ENCODE assay signal across 21 mouse cellular contexts in the genomic region with DNA sequence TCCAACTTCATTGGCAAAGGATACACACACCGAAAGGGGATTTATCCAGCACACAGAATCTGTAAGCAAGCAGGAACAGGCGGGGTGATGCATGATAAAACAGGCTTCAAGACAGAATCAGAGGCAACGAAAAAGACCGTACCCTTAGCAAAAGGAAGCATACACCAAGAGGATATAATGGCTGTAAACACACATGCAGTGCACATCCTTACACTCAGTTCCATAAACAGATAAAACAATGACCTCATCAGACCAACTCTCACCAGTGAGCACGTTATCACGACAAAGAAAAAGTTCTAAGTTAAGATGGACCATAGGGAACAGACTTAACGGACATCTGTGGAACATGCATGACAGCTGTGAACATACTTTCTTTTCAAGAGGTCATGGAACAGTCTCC. TPM values are rescaled to one million over a fixed set of nuclear protein-coding genes. Genes with fewer than 3 reads are reported as not detected.
A peak's percentile ranks its signal among the peaks of the same experiment; 100 is the strongest.
DNase-seq lines count a peak whose midpoint lies in the region; ATAC-seq and TF ChIP-seq lines count a peak whose summit lies in the region.
"Had no signal": no experiment of that assay in that cellular context is flagged by ENCODE, and none has a peak within 500 bp of the region (broad histone marks: within the 10 kb centered on the region; RNA-seq: fewer than 3 reads in every experiment).

No protein-coding gene starts in this region.

- H3K27ac ChIP-seq in lung, embryonic 14.5 days (ENCODE audit: low read depth), result no peak overlapping the region
- no peak overlapping the region for H3K27ac ChIP-seq in lung, postnatal 0 days (ENCODE audit: low read length)
- H3K27ac ChIP-seq: embryonic facial prominence, embryonic 13.5 days; embryonic facial prominence, embryonic 15.5 days; forebrain, embryonic 10.5 days; forebrain, embryonic 12.5 days had no signal

- no peak overlapping the region for H3K9ac ChIP-seq in lung, embryonic 14.5 days
- H3K9ac ChIP-seq in lung, postnatal 0 days (replicated peaks; ENCODE audit: low read depth), result no peak overlapping the region
- H3K9ac ChIP-seq: embryonic facial prominence, embryonic 13.5 days; embryonic facial prominence, embryonic 15.5 days; forebrain, embryonic 12.5 days had no signal

- TF ChIP-seq CTCF in lung, embryonic 14.5 days (IDR thresholded peaks at IDR 0.05; ENCODE audit: low read depth), result no peak
- no peak for TF ChIP-seq CTCF in lung, postnatal 0 days (IDR thresholded peaks at IDR 0.05)
- no peak for TF ChIP-seq CTCF in lung, adult 2 months (IDR thresholded peaks at IDR 0.05; ENCODE audit: insufficient read depth, low read length)

- TF ChIP-seq POLR2A in lung, adult 2 months (IDR thresholded peaks at IDR 0.05; ENCODE audit: borderline replicate concordance, extremely low read depth, low read depth, low read length), result no peak

- 36% methylated on average over 7 of the region's 7 CpGs for WGBS in lung, embryonic 14.5 days
- WGBS in lung, postnatal 0 days, result 36% methylated on average over 7 of the region's 7 CpGs
- WGBS in lung, adult 2 months, result 44% methylated on average over 7 of the region's 7 CpGs

- peak; percentile 25 for DNase-seq in lung, embryonic 14.5 days
- DNase-seq in lung, postnatal 25 days (ENCODE audit: low spot score), result no peak
- peak; percentile 36 for DNase-seq in lung, postnatal 0 days (ENCODE audit: low spot score)
- no peak for DNase-seq in lung, adult 2 months
- DNase-seq: adrenal gland, adult 2 months; adrenal gland, postnatal 10 days; adrenal gland, postnatal 25 days; cerebellum, adult 11 months; cerebellum, adult 18-20 months; cerebellum, adult 8-10 months; cerebellum, adult 9-11 months; cerebellum, postnatal 14 days; cerebellum, postnatal 36 days; embryo, embryonic 11 days had no signal

- H3K4me2 ChIP-seq in lung, embryonic 14.5 days, result no peak overlapping the region
- H3K4me2 ChIP-seq in lung, postnatal 0 days (replicated peaks; ENCODE audit: low read depth, low read length), result no peak overlapping the region
- H3K4me2 ChIP-seq: embryonic facial prominence, embryonic 13.5 days; embryonic facial prominence, embryonic 15.5 days; forebrain, embryonic 12.5 days had no signal

- H3K36me3 ChIP-seq in lung, embryonic 14.5 days (ENCODE audit: insufficient read depth), result no peaks in the 10 kb centered on the region; the same call in 1 of the 2 replicates
- no peaks in the 10 kb centered on the region for H3K36me3 ChIP-seq in lung, postnatal 0 days (ENCODE audit: insufficient read depth, low read length)
- H3K36me3 ChIP-seq: embryonic facial prominence, embryonic 15.5 days had no signal

- no peaks in the 10 kb centered on the region for H3K27me3 ChIP-seq in lung, embryonic 14.5 days (ENCODE audit: insufficient read depth, low read length)
- H3K27me3 ChIP-seq in lung, postnatal 0 days (replicated peaks; ENCODE audit: insufficient read depth, low read length), result no peaks in the 10 kb centered on the region
- H3K27me3 ChIP-seq: embryonic facial prominence, embryonic 13.5 days; embryonic facial prominence, embryonic 15.5 days; forebrain, embryonic 12.5 days had no signal

- no peak overlapping the region for H3K4me3 ChIP-seq in lung, embryonic 14.5 days (ENCODE audit: low read depth, low read length)
- H3K4me3 ChIP-seq in lung, postnatal 0 days (ENCODE audit: low read depth, low read length), result no peak overlapping the region
- H3K4me3 ChIP-seq in lung, adult 2 months (replicated peaks; ENCODE audit: extremely low read depth, low read depth, low read length), result no peak overlapping the region
- H3K4me3 ChIP-seq: embryonic facial prominence, embryonic 13.5 days; embryonic facial prominence, embryonic 15.5 days; erythroblast, embryonic 14.5 days; forebrain, embryonic 10.5 days; forebrain, embryonic 12.5 days had no signal

- H3K4me1 ChIP-seq in lung, embryonic 14.5 days (ENCODE audit: insufficient read depth), result no peaks in the 10 kb centered on the region
- no peaks in the 10 kb centered on the region for H3K4me1 ChIP-seq in lung, postnatal 0 days (ENCODE audit: insufficient read depth, low read depth, low read length)
- H3K4me1 ChIP-seq in lung, adult 2 months (ENCODE audit: control insufficient read depth, insufficient read depth, low read length), result no peaks in the 10 kb centered on the region; the same call in 1 of the 2 replicates
- H3K4me1 ChIP-seq: embryonic facial prominence, embryonic 13.5 days; embryonic facial prominence, embryonic 15.5 days; forebrain, embryonic 12.5 days had no signal

- ATAC-seq in lung, embryonic 14.5 days (ENCODE audit: insufficient read depth), result peak; percentile 78; the same call in 1 of the 2 replicates
- peak; percentile 84 for ATAC-seq in lung, postnatal 0 days
- ATAC-seq: forebrain, embryonic 14.5 days; forebrain, embryonic 16.5 days had no signal

- H3K9me3 ChIP-seq in lung, embryonic 14.5 days (ENCODE audit: low read depth, low read length), result no peaks in the 10 kb centered on the region
- H3K9me3 ChIP-seq in lung, postnatal 0 days (ENCODE audit: low read length), result no peaks in the 10 kb centered on the region
- H3K9me3 ChIP-seq: embryonic facial prominence, embryonic 13.5 days; embryonic facial prominence, embryonic 15.5 days; forebrain, embryonic 10.5 days; forebrain, embryonic 12.5 days had no signal

- no peak for TF ChIP-seq EP300 in lung, postnatal 0 days (IDR thresholded peaks at IDR 0.05)

RNA-seq across cellular contexts. Expression of a gene that starts 35.8 kb away (rescaled TPM):
- polyA plus RNA-seq in lung, embryonic 14.5 days (2014; fragmentation: Nextera tagmentation; extraction: Ambion mirVana), result 28.0 and 28.4 TPM in 2 replicates
- polyA plus RNA-seq in lung, postnatal 0 days (2015; fragmentation: Nextera tagmentation; extraction: Ambion mirVana), result 7.9 and 9.6 TPM in 2 replicates
- polyA plus RNA-seq in lung, adult 2 months (2012; rRNA removed), result 0.86 and 1.7 TPM in 2 replicates
- polyA plus RNA-seq: erythroblast, embryonic 14.5 days had no signal

Comparison
In these comparisons a context has a peak if more than half of its experiments do, and no peak if none do; other contexts are left out.
1. DNase-seq: peak in lung, embryonic 14.5 days (single experiment) and lung, postnatal 0 days (single experiment); none in lung, postnatal 25 days (single experiment) and lung, adult 2 months (single experiment).